Mouse (Mus musculus): ENCODE data around the gene Chd5. TPM values are rescaled to one million over a fixed set of nuclear protein-coding genes. Genes with fewer than 3 reads are reported as not detected.
A peak's percentile ranks its signal among the peaks of the same experiment; 100 is the strongest.

Gene Chd5
- polyA plus RNA-seq, 2 experiments, result 0.09 to 0.18 TPM

- Histone ChIP-seq H3K27ac (no peak overlapping the region), H3K4me3 (ENCODE audit: insufficient read depth in 1 of 2, low read depth in 2 of 2, low read length in 2 of 2) (peak overlapping the region; percentile 86 to 99), H3K9ac (replicated peaks) (peak overlapping the region; percentile 96), H3K9me3 (ENCODE audit: control insufficient read depth, low read length) (no peaks in the 10 kb centered on the region), H3K4me2 (ENCODE audit: low read depth) (peak overlapping the region; percentile 92), H3K4me1 (replicated peaks; ENCODE audit: control insufficient read depth in 2 of 2, insufficient read depth in 2 of 2, low read length in 1 of 2) (peaks cover 12 to 14% of the 10 kb centered on the region in 2 experiments), H3K27me3 (ENCODE audit: control insufficient read depth, insufficient read depth, low read length) (no peaks in the 10 kb centered on the region), H3K36me3 (replicated peaks; ENCODE audit: control insufficient read depth, insufficient read depth, low read depth) (peaks cover 18% of the 10 kb centered on the region)
- TF ChIP-seq EP300 (IDR thresholded peaks at IDR 0.05; ENCODE audit: low read depth), result no peak
- no peak for TF ChIP-seq CTCF (IDR thresholded peaks at IDR 0.05; ENCODE audit: low read depth)
- WGBS (ENCODE audit: insufficient replicate concordance), result 43% methylated on average over 16 of the region's 16 CpGs
- DNase-seq (ENCODE audit: low read depth in 3 of 3, low spot score in 3 of 3), result no peak
- ATAC-seq (ENCODE audit: insufficient read depth), result peak; percentile 37
These were observed 13.5 kb upstream of the Chd5 start for GRCm38 (mm10) chr4:152324641-152325562.

GRCm38 (mm10) chr4:152325574-152326411 is 12.7 kb upstream of the Chd5 start, which contains the start of gene Rpl22:
Gene Rpl22, plus strand, starts transcription at chr4:152325742.
- DNase-seq (ENCODE audit: low read depth in 3 of 3, low spot score in 3 of 3), result peak; percentile 95

GRCm38 (mm10) chr4:152326543-152326942 is 11.9 kb upstream of the Chd5 start:
- ATAC-seq (ENCODE audit: insufficient read depth) (no peak), DNase-seq (ENCODE audit: low read depth in 3 of 3, low spot score in 3 of 3) (no peak)
- H3K4me3 ChIP-seq (ENCODE audit: insufficient read depth in 1 of 2, low read depth in 2 of 2, low read length in 2 of 2), result peak overlapping the region; percentile 86 to 99
- peak overlapping the region; percentile 56 for H3K27ac ChIP-seq
- peak overlapping the region; percentile 92 for H3K4me2 ChIP-seq (ENCODE audit: low read depth)
- no peaks in the 10 kb centered on the region for H3K27me3 ChIP-seq (ENCODE audit: control insufficient read depth, insufficient read depth, low read length)
- TF ChIP-seq EP300 (IDR thresholded peaks at IDR 0.05; ENCODE audit: low read depth), result no peak
- under 1% methylated on average over 11 of the region's 11 CpGs for WGBS (ENCODE audit: insufficient replicate concordance)
- peak overlapping the region; percentile 96 for H3K9ac ChIP-seq (replicated peaks)
- peaks cover 35% of the 10 kb centered on the region for H3K36me3 ChIP-seq (replicated peaks; ENCODE audit: control insufficient read depth, insufficient read depth, low read depth)
- no peaks in the 10 kb centered on the region for H3K9me3 ChIP-seq (ENCODE audit: control insufficient read depth, low read length)
- peaks cover 12 to 14% of the 10 kb centered on the region in 2 experiments for H3K4me1 ChIP-seq (replicated peaks; ENCODE audit: control insufficient read depth in 2 of 2, insufficient read depth in 2 of 2, low read length in 1 of 2)

More at GRCm38 (mm10) chr4:152325574-152326411, 12.7 kb upstream of the Chd5 start, which contains the start of gene Rpl22:
- TF ChIP-seq CTCF (IDR thresholded peaks at IDR 0.05; ENCODE audit: low read depth) (peak; percentile 48), EP300 (IDR thresholded peaks at IDR 0.05; ENCODE audit: low read depth) (peak; percentile 46; the same call in 1 of the 2 replicates)
- H3K27me3 ChIP-seq (ENCODE audit: control insufficient read depth, insufficient read depth, low read length), result no peaks in the 10 kb centered on the region
- peak within 1 kb of the TSS; percentile 56 for H3K27ac ChIP-seq
- H3K4me1 ChIP-seq (replicated peaks; ENCODE audit: control insufficient read depth in 2 of 2, insufficient read depth in 2 of 2, low read length in 1 of 2), result peaks cover 12 to 14% of the 10 kb centered on the region in 2 experiments
- WGBS (ENCODE audit: insufficient replicate concordance), result under 1% methylated on average over 69 of the region's 70 CpGs
- no peaks in the 10 kb centered on the region for H3K9me3 ChIP-seq (ENCODE audit: control insufficient read depth, low read length)
- peak within 1 kb of the TSS; percentile 86 to 99 for H3K4me3 ChIP-seq (ENCODE audit: insufficient read depth in 1 of 2, low read depth in 2 of 2, low read length in 2 of 2)
- ATAC-seq (ENCODE audit: insufficient read depth), result peak; percentile 97
- H3K9ac ChIP-seq (replicated peaks), result peak within 1 kb of the TSS; percentile 96
- peak within 1 kb of the TSS; percentile 92 for H3K4me2 ChIP-seq (ENCODE audit: low read depth)
- H3K36me3 ChIP-seq (replicated peaks; ENCODE audit: control insufficient read depth, insufficient read depth, low read depth), result peaks cover 27% of the 10 kb centered on the region

GRCm38 (mm10) chr4:152328691-152329090 is 9.8 kb upstream of the Chd5 start:
- 67% methylated on average over 6 of the region's 6 CpGs for WGBS (ENCODE audit: insufficient replicate concordance)

More at GRCm38 (mm10) chr4:152328691-152329090, 9.8 kb upstream of the Chd5 start:
- Histone ChIP-seq H3K27me3 (ENCODE audit: control insufficient read depth, insufficient read depth, low read length) (no peaks in the 10 kb centered on the region), H3K4me2 (ENCODE audit: low read depth) (no peak overlapping the region), H3K9me3 (ENCODE audit: control insufficient read depth, low read length) (no peaks in the 10 kb centered on the region), H3K4me1 (replicated peaks; ENCODE audit: control insufficient read depth in 2 of 2, insufficient read depth in 2 of 2, low read length in 1 of 2) (peaks cover 12 to 14% of the 10 kb centered on the region in 2 experiments), H3K36me3 (replicated peaks; ENCODE audit: control insufficient read depth, insufficient read depth, low read depth) (peaks cover 56% of the 10 kb centered on the region), H3K4me3 (ENCODE audit: insufficient read depth in 1 of 2, low read depth in 2 of 2, low read length in 2 of 2) (no peak overlapping the region), H3K9ac (replicated peaks) (no peak overlapping the region), H3K27ac (no peak overlapping the region)
- DNase-seq (ENCODE audit: low read depth in 3 of 3, low spot score in 3 of 3) (peak in 1 of 3 experiments; percentile 30), ATAC-seq (ENCODE audit: insufficient read depth) (no peak)
- TF ChIP-seq CTCF (IDR thresholded peaks at IDR 0.05; ENCODE audit: low read depth) (peak; percentile 71), EP300 (IDR thresholded peaks at IDR 0.05; ENCODE audit: low read depth) (no peak)

Data from liver, embryonic 14.5 days (tissue).